Comparison of ENCODE assay signal across 8 mouse cellular contexts in the genomic region with DNA sequence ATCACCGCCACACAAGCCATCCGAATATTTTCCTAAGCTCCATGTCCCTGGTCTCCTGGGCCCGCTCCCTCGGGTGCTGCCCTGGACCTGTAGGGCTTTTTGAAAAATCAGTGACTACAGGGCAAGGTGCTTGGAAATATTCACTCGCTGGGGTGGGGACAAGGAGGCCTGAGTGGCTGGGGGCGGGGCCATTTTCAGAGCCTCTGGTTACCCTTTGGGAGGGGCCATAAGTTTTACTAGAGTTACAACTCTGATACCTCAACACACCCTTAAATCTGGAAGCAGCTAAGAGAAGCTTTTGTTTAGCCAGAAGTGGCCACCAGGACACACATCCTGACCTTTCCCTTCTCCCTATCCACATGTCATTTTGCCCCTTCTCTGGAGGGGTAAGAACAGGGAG. TPM values are rescaled to one million over a fixed set of nuclear protein-coding genes. Genes with fewer than 3 reads are reported as not detected.
DNase-seq lines count a peak whose midpoint lies in the region; ATAC-seq and TF ChIP-seq lines count a peak whose summit lies in the region.

No protein-coding gene starts in this region.

- peaks cover 78% of the 10 kb centered on the region for H3K4me1 ChIP-seq in G1E (ENCODE audit: insufficient read depth, low read depth, low read length)
- H3K4me1 ChIP-seq in hindbrain, embryonic 16.5 days (ENCODE audit: control insufficient read depth, insufficient read depth, low read depth, low read length): peaks cover 61% of the 10 kb centered on the region
- peaks cover 15% of the 10 kb centered on the region; the same call in 1 of the 2 replicates for H3K4me1 ChIP-seq in lung, postnatal 0 days (ENCODE audit: insufficient read depth, low read depth, low read length)

- 47% methylated on average over 6 of the region's 6 CpGs for WGBS in hindbrain, embryonic 16.5 days
- 58% methylated on average over 6 of the region's 6 CpGs for WGBS in lung, postnatal 0 days

- TF ChIP-seq CTCF in gastrocnemius, adult 2 months (IDR thresholded peaks at IDR 0.05): no peak
- no peak for TF ChIP-seq CTCF in G1E (IDR thresholded peaks at IDR 0.05; ENCODE audit: low read depth, low read length)
- no peak for TF ChIP-seq CTCF in lung, postnatal 0 days (IDR thresholded peaks at IDR 0.05)

- peaks cover 3% of the 10 kb centered on the region; the same call in 1 of the 2 replicates for H3K27me3 ChIP-seq in G1E (ENCODE audit: insufficient read depth, low read length)
- no peaks in the 10 kb centered on the region for H3K27me3 ChIP-seq in hindbrain, embryonic 16.5 days (replicated peaks; ENCODE audit: control insufficient read depth, insufficient read depth, low read length)
- no peaks in the 10 kb centered on the region for H3K27me3 ChIP-seq in lung, postnatal 0 days (replicated peaks; ENCODE audit: insufficient read depth, low read length)

- DNase-seq in gastrocnemius, adult 2 months: no peak
- DNase-seq in gastrocnemius, postnatal 4 days (ENCODE audit: low spot score in 2 of 2): no peak
- no peak for DNase-seq in G1E (ENCODE audit: low spot score)
- no peak for DNase-seq in lung, postnatal 0 days (ENCODE audit: low spot score)
- DNase-seq in spleen, postnatal 4 days (ENCODE audit: low spot score in 2 of 2): no peak
- no peak for DNase-seq in adrenal gland, postnatal 10 days
- DNase-seq in layer of hippocampus, adult 9-11 months: no peak

- H3K36me3 ChIP-seq in G1E (replicated peaks): peaks cover 47% of the 10 kb centered on the region
- peaks cover 20% of the 10 kb centered on the region for H3K36me3 ChIP-seq in hindbrain, embryonic 16.5 days (ENCODE audit: control insufficient read depth, insufficient read depth, low read length)
- no peaks in the 10 kb centered on the region for H3K36me3 ChIP-seq in lung, postnatal 0 days (ENCODE audit: insufficient read depth, low read length)

- intact Hi-C loops in gastrocnemius, adult 2 months (cut with DNase I): no loop called here

- H3K4me2 ChIP-seq in hindbrain, embryonic 16.5 days (ENCODE audit: low read length): peak overlapping the region; percentile 64
- H3K4me2 ChIP-seq in lung, postnatal 0 days (replicated peaks; ENCODE audit: low read depth, low read length): peak overlapping the region; percentile 79

- TF ChIP-seq EP300 in lung, postnatal 0 days (IDR thresholded peaks at IDR 0.05): no peak

- ATAC-seq in G1E (ENCODE audit: extremely low read depth, insufficient number of reproducible peaks, low FRiP score, poor library complexity, severe bottlenecking): no peak
- ATAC-seq in hindbrain, embryonic 16.5 days: no peak
- ATAC-seq in lung, postnatal 0 days: peak; percentile 16

- peak overlapping the region; percentile 46 for H3K9ac ChIP-seq in hindbrain, embryonic 16.5 days (ENCODE audit: low read depth, low read length)
- H3K9ac ChIP-seq in lung, postnatal 0 days (replicated peaks; ENCODE audit: low read depth): peak overlapping the region; percentile 29; the same call in 1 of the 2 replicates

- peak overlapping the region; percentile 86 for H3K4me3 ChIP-seq in gastrocnemius, adult 2 months
- H3K4me3 ChIP-seq in G1E (ENCODE audit: low read depth, low read length): peak overlapping the region; percentile 76
- H3K4me3 ChIP-seq in hindbrain, embryonic 16.5 days (ENCODE audit: low read length): peak overlapping the region; percentile 75; the same call in 1 of the 2 replicates
- peak overlapping the region; percentile 52 for H3K4me3 ChIP-seq in lung, postnatal 0 days (ENCODE audit: low read depth, low read length)

- peak overlapping the region; percentile 85 for H3K27ac ChIP-seq in gastrocnemius, adult 2 months
- H3K27ac ChIP-seq in hindbrain, embryonic 16.5 days (ENCODE audit: low read depth, low read length): no peak overlapping the region
- H3K27ac ChIP-seq in lung, postnatal 0 days (ENCODE audit: low read length): peak overlapping the region; percentile 61; the same call in 1 of the 2 replicates

- H3K9me3 ChIP-seq in G1E (replicated peaks): no peaks in the 10 kb centered on the region
- H3K9me3 ChIP-seq in hindbrain, embryonic 16.5 days (ENCODE audit: control insufficient read depth, low read length): no peaks in the 10 kb centered on the region
- no peaks in the 10 kb centered on the region for H3K9me3 ChIP-seq in lung, postnatal 0 days (ENCODE audit: low read length)

RNA-seq across cellular contexts. Expression of gene Mex3a, which starts 5.0 kb away (rescaled TPM):
- total RNA-seq in gastrocnemius, adult 2 months (2021): under 1 TPM; 0.15 to 0.20 TPM
- 10 to 100 TPM; 12.9 to 13.1 TPM for total RNA-seq in gastrocnemius, postnatal 4 days (2021)
- 6.2 and 8.2 TPM in 2 replicates for total RNA-seq in G1E (2014; fragmentation: Nextera tagmentation)
- 1.7 and 2.0 TPM in 2 replicates for total RNA-seq in G1E (2017)
- polyA plus RNA-seq in G1E (2012): 9.0 and 9.6 TPM in 2 replicates
- 20.4 and 22.1 TPM in 2 replicates for polyA plus RNA-seq in hindbrain, embryonic 16.5 days (2015; fragmentation: Nextera tagmentation; extraction: Ambion mirVana)
- polyA plus RNA-seq in lung, postnatal 0 days (2015; fragmentation: Nextera tagmentation; extraction: Ambion mirVana): 2.6 and 3.4 TPM in 2 replicates
- 1 to 10 TPM; 5.5 to 5.6 TPM for total RNA-seq in adrenal gland, postnatal 10 days (2021)

RNA-seq across cellular contexts. Expression of gene Rab25, which starts 11.0 kb away (rescaled TPM):
- total RNA-seq in gastrocnemius, adult 2 months (2021): not detected
- total RNA-seq in gastrocnemius, postnatal 4 days (2021): under 1 TPM; 0.57 to 0.91 TPM
- total RNA-seq in G1E (2014; fragmentation: Nextera tagmentation) (1.6 and 4.5 TPM in 2 replicates), G1E (2017) (0.35 TPM in 1 of 2 replicates, not detected in the other)
- 0.67 and 0.88 TPM in 2 replicates for polyA plus RNA-seq in G1E (2012)
- 0.15 TPM in 1 of 2 replicates, not detected in the other for polyA plus RNA-seq in hindbrain, embryonic 16.5 days (2015; fragmentation: Nextera tagmentation; extraction: Ambion mirVana)
- 61.4 and 61.8 TPM in 2 replicates for polyA plus RNA-seq in lung, postnatal 0 days (2015; fragmentation: Nextera tagmentation; extraction: Ambion mirVana)
- total RNA-seq in adrenal gland, postnatal 10 days (2021): not detected

RNA-seq across cellular contexts. Expression of gene Lamtor2, which starts 15.7 kb away (rescaled TPM):
- 100 to 1,000 TPM in 1 of 2 experiments, 10 to 100 TPM in 1; 70.9 to 104 TPM for total RNA-seq in gastrocnemius, adult 2 months (2021)
- total RNA-seq in gastrocnemius, postnatal 4 days (2021): 10 to 100 TPM; 78.5 to 81.4 TPM
- 44.7 and 64.5 TPM in 2 replicates for total RNA-seq in G1E (2014; fragmentation: Nextera tagmentation)
- total RNA-seq in G1E (2017): 97.5 and 98.0 TPM in 2 replicates
- polyA plus RNA-seq in G1E (2012): 96.1 and 182 TPM in 2 replicates
- polyA plus RNA-seq in hindbrain, embryonic 16.5 days (2015; fragmentation: Nextera tagmentation; extraction: Ambion mirVana): 184 and 218 TPM in 2 replicates
- polyA plus RNA-seq in lung, postnatal 0 days (2015; fragmentation: Nextera tagmentation; extraction: Ambion mirVana): 138 and 143 TPM in 2 replicates
- total RNA-seq in adrenal gland, postnatal 10 days (2021): 100 to 1,000 TPM; 131 to 132 TPM

RNA-seq across cellular contexts. Expression of gene Ubqln4, which starts 16.4 kb away (rescaled TPM):
- total RNA-seq in gastrocnemius, adult 2 months (2021): 10 to 100 TPM; 78.2 to 90.2 TPM
- total RNA-seq in gastrocnemius, postnatal 4 days (2021): 10 to 100 TPM; 54.9 to 58.0 TPM
- total RNA-seq in G1E (2014; fragmentation: Nextera tagmentation): 63.4 and 67.4 TPM in 2 replicates
- 39.6 and 40.6 TPM in 2 replicates for total RNA-seq in G1E (2017)
- polyA plus RNA-seq in G1E (2012): 73.7 and 81.2 TPM in 2 replicates
- polyA plus RNA-seq in hindbrain, embryonic 16.5 days (2015; fragmentation: Nextera tagmentation; extraction: Ambion mirVana): 40.1 and 44.4 TPM in 2 replicates
- 18.4 and 22.6 TPM in 2 replicates for polyA plus RNA-seq in lung, postnatal 0 days (2015; fragmentation: Nextera tagmentation; extraction: Ambion mirVana)
- 10 to 100 TPM; 63.9 to 73.1 TPM for total RNA-seq in adrenal gland, postnatal 10 days (2021)

RNA-seq across cellular contexts. Expression of gene Lmna, which starts 27.4 kb away (rescaled TPM):
- 10 to 100 TPM; 67.5 to 82.5 TPM for total RNA-seq in gastrocnemius, adult 2 months (2021)
- 100 to 1,000 TPM; 355 to 365 TPM for total RNA-seq in gastrocnemius, postnatal 4 days (2021)
- 69.3 and 72.1 TPM in 2 replicates for total RNA-seq in G1E (2014; fragmentation: Nextera tagmentation)
- total RNA-seq in G1E (2017): 96.4 and 98.2 TPM in 2 replicates
- polyA plus RNA-seq in G1E (2012): 336 and 381 TPM in 2 replicates
- polyA plus RNA-seq in hindbrain, embryonic 16.5 days (2015; fragmentation: Nextera tagmentation; extraction: Ambion mirVana): 62.3 and 70.4 TPM in 2 replicates
- polyA plus RNA-seq in lung, postnatal 0 days (2015; fragmentation: Nextera tagmentation; extraction: Ambion mirVana): 185 and 216 TPM in 2 replicates
- total RNA-seq in adrenal gland, postnatal 10 days (2021): 100 to 1,000 TPM; 102 to 104 TPM
